Mouse (Mus musculus) NIH3T3 (cell line): ENCODE measurements around the gene Cradd.

Experiments used
- DNase-seq: peaks from one replicate; pipeline ENCODE4 v3.0.0-alpha.2; 2012; ENCODE audit warnings: low read depth

Cradd gene

GRCm38 (mm10) chr10:95239196-95240069 lies 84.5 kb downstream of the Cradd start:
- no peak for DNase-seq

GRCm38 (mm10) chr10:95238667-95239066 lies 85.3 kb downstream of the Cradd start:
- DNase-seq: no peak

DNA sequence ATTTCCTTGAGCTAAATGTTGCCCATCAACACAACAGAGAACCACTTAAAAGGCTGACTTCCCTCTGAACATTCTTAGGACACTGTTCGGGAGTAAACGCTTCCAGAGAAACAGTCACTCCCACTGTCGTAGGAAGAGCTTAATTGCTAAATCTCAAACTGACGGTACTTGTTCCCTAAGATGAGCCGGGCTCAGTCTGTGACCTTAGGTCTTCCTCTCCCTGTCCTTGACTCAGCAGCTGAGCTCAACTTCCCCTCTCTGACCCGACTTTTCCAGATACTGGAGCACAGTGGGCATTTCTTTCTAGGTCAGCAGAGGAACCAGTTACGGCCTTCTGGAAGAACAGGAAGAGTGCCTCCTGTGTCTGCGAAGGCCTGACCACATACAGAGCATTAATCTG lies 87.7 kb downstream of the Cradd start:
- DNase-seq: no peak

GRCm38 (mm10) chr10:95234661-95235060 lies 89.3 kb downstream of the Cradd start:
- DNase-seq: no peak

DNA sequence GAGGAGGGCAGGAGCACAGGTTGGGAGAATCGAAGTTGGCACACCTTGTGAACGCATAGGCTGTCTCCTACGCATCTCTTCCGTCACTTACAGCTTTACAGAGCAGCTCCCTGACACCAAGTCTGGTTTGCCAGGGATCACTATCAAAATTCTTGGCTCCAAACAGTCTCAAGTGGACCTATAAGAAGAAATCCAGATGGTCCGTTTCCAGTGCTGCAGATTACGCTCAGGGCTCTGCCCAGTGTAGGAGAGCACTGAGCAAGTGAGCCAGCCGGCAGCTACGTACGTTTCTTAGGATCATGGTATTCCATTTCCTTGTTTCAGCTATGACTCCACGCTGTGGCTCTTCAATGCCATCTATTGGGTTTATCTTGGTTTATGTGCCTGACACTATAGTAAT lies 90.9 kb downstream of the Cradd start:
- DNase-seq: no peak

DNA sequence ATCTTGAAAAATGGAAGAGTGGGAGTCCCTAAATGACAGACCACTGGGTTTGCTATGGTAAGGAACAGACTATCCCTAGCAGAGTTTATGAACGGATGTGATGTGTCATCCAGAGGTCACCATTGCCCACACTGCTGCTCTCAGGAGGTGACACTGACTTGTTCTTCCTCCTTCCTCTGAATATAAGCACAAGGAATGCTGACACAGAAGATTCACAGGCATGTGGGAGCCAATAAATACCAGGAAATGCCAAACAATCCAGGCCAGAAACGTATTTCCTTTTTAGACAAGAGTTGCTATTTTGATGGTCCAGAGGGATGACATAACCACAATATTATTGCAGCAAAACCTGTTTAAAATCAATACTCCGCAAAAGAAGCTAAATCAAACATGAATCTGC lies 91.4 kb downstream of the Cradd start:
- DNase-seq: no peak

DNA sequence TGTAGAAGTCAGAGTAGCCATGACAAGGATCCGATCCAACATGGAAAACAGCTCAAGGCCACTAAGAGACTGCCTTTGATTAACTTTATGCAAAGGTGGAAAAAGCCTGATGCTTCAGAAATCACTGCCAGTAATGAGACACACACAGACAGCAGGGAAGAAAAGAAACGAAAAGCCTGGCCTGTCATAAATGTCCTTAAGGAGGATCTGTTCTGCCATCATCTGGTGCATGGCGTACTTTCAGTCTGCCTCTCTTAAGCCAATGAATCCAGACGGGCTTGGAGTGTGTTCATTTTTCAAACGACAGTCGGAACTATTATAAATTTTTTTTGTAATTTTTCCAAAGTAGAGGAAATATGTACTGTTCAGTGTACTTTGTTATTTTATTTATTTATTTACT lies 95.7 kb downstream of the Cradd start:
- no peak for DNase-seq

- DNase-seq: no peak
These were observed 96.3 kb downstream of the Cradd start for GRCm38 (mm10) chr10:95227590-95227989.

- no peak for DNase-seq
These were observed 97.2 kb downstream of the Cradd start for GRCm38 (mm10) chr10:95226772-95227171.

DNA sequence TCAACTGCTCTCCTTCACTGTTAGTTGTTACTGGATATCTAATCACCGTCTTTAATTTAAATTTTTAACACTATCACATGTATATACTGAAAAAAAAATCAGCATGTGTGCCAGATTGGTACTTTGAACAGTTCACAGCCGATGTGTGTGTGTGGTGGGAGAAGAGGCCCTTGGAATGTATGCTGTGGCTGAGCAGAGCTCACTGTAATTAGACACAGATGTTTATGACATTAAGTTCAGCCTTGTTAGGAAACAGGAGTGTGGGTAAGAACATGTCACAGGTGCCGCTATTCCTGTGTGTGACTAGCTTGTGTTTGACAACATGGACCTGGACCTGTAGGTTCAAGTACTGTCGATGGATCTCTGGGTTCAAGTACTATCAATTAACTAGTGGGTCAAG lies 98.9 kb downstream of the Cradd start:
- DNase-seq: peak; percentile 33

GRCm38 (mm10) chr10:95223211-95223610 lies 100.7 kb downstream of the Cradd start:
- DNase-seq: no peak

- DNase-seq: no peak
These were observed 102.0 kb downstream of the Cradd start for GRCm38 (mm10) chr10:95221914-95222313.

DNA sequence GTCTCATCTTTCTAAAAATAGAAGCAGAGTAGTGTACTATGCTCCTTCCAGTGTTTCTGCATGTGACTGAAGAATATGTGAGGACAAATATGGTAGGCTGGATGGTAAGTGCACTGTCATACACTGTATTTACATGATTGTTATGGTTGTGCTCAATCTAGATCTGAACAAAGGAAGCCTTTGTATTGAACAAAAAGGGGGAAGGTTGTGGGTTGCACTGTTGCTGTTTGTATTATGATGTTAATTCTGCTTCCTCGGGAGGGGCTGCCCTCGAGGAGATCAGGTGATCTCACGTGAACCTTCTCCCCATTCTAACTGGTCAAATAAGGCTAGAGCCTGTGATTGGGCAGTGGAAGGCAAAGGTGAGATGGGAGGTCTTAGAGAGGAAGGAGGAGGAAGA lies 103.4 kb downstream of the Cradd start:
- DNase-seq: no peak

DNA sequence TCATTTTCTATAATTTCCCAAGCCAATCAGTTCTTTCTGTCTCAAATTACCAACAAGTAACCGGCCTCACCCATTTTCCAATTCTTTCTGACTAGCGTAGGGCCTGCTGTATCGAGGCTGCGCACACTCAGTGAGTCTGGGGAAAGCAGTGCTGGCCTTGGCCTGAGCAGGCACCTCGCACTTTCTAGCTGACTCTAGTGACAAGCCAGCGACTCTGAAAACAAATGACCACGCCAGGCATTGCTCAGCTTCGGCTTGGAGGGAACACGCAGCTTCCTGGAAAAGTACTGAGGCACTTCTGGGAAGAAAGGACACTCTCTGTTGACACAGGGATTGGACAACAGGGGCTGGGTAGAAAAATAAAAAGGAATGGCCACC lies 105.3 kb downstream of the Cradd start:
- DNase-seq: no peak

- DNase-seq: no peak
These were observed 105.8 kb downstream of the Cradd start for GRCm38 (mm10) chr10:95217956-95218682.

- no peak for DNase-seq
These were observed 108.6 kb downstream of the Cradd start for GRCm38 (mm10) chr10:95215324-95215723.

DNA sequence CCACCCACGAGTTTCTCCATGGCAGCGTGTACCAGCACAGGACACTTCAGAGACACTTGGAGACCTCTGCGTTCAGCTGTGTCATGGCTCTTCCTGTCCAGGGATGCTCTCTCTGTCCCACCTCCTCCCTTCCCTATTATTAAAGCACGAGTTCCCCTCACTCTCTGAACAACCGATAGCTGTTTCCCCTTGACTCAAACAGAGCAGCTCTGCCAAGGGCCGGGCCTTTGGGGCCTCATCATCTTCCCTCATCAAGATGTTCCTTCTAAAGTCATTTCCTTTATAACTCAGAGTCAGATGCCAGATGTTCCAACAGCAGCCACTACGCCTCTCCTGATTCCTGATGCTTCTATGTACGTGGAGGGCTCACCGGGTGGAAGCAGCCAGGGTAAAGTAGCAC lies 110.1 kb downstream of the Cradd start:
- no peak for DNase-seq

DNA sequence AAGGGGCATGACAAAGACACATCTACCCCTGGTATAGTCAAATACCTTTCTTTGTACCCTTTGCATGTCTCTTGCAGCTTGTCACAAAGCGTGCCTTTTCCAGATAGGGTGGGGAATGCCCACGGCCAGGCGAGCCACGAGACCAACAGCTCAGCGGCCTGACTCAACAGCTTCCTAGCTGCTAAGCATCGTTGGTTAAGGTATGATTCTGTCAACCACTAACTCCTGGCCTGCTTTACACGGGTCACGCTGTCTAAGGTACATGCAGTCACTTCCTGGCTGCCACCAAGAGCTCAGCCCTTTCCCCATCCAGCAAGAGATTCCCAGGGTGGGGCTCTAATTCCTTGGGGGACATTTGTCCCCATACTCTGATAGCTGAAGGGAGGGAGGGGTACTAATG lies 110.6 kb downstream of the Cradd start:
- DNase-seq: no peak

- no peak for DNase-seq
These were observed 112.3 kb downstream of the Cradd start for GRCm38 (mm10) chr10:95211660-95212059.

DNA sequence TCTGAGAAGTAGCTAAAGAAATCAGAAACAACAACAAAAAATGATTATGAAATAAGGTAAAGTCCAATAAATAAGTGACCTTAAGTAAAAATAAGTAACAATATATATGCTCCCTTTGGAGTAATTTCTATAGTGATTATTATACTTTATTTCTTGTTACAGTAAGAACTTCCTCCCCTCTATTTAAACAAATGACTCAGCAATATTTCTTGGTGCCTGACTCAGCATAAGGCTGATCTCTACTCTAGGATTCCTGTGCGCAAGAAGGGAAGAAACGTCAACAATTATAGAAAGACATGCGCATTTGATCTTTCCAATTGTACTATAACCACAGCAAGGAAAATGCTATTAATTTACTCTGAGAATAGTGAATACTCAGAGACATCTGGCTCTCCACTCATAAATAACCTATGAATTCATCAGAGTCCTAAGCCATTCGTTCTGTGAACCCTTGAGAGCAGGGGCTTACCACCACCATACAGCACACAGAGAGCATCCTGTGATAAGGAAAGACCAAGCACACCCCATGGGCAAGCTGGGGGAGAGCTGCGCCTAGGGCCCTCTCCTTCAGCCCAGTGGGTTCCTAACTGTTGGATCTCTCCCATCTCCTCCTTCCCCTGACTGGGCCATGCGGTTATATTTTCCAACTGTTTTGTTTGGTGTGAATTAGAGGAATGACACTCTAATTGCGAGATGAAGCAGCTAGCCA lies 113.1 kb downstream of the Cradd start:
- peak; percentile 26 for DNase-seq

- DNase-seq: no peak
These were observed 113.8 kb downstream of the Cradd start for GRCm38 (mm10) chr10:95210167-95210566.

DNA sequence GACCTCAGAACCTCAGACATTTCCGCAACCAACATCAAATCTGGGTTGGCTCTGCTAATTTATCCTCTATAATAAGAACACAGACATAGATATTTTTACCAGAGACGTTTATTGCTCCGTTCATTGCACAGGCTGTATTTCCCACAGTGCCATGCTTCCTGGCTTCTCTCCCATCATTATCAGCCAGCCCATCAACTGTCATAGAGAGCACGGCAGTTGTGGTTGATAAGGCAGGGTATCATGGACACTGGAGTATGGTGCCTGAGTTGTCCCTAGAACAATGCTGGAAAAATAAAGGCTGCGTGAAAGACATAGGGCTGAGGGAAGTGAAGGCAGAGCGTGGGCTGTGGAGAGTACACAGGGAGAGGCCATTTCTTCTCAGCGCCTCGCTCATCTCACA lies 116.5 kb downstream of the Cradd start:
- DNase-seq: no peak

DNA sequence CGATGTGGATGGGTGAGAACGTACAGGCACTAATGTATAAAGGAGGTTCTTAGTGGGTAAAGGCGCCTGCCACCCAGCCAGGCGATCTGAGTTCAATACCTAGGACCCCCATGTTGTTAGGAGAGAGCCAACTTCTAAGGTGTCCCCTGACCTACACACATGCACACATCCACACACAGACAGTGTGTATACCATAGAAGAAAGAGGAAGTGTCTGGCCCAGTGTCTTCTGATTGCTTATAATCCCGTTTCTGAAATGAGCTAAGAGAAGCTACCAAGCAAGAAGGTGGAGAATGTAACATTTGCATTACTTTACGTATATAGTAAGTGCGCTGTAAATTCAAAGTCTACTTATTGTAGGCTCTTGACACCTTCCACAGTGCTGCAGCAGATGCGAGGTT lies 122.4 kb downstream of the Cradd start:
- no peak for DNase-seq
